Mouse (Mus musculus) forebrain, postnatal 0 days (tissue): Measurements from ENCODE around the gene Sec22a. TPM values are rescaled to one million over a fixed set of nuclear protein-coding genes. Genes with fewer than 3 reads are reported as not detected.

Experiments used
- ATAC-seq: fragments of 200-750 bp; cut with Nextera tagmentation; 2 replicates; pipeline ENCODE4 v1.8.0; 2017; ENCODE audit warnings: mild to moderate bottlenecking, moderate library complexity
- DNase-seq: peaks from one replicate; pipeline ENCODE4 v3.0.0-alpha.2; 2015
- H3K27ac ChIP-seq: fragments of 300-500 bp; sonication (generic); 2 replicates; pipeline ENCODE4 v1.5.1; 2014; ENCODE audit warnings: low read depth, mild to moderate bottlenecking, antibody characterized with exemption, low read length, moderate library complexity, mixed read lengths
- H3K27me3 ChIP-seq: fragments of 300-500 bp; sonication (generic); 2 replicates; pipeline ENCODE4 v1.6.1; 2014; ENCODE audit warnings: mild to moderate bottlenecking, low read length, mixed read lengths; ENCODE audit not compliant: insufficient read depth
- H3K36me3 ChIP-seq: fragments of 300-500 bp; sonication (generic); 2 replicates; pipeline ENCODE4 v1.6.1; 2014; ENCODE audit warnings: mild to moderate bottlenecking, moderate library complexity; ENCODE audit not compliant: insufficient read depth
- H3K4me1 ChIP-seq: fragments of 300-500 bp; sonication (generic); 2 replicates; pipeline ENCODE4 v1.6.1; 2014; ENCODE audit warnings: antibody characterized with exemption; ENCODE audit not compliant: insufficient read depth
- H3K4me2 ChIP-seq: fragments of 300-500 bp; sonication (generic); 2 replicates; pipeline ENCODE4 v1.6.1; 2014; ENCODE audit warnings: low read depth, mild to moderate bottlenecking, moderate library complexity
- H3K4me3 ChIP-seq: fragments of 300-500 bp; sonication (generic); 2 replicates; pipeline ENCODE4 v1.5.1; 2014; ENCODE audit warnings: low read depth, low read length, mixed read lengths
- H3K9ac ChIP-seq: fragments of 300-500 bp; sonication (generic); 2 replicates; pipeline ENCODE4 v1.6.1; 2014; ENCODE audit warnings: mild to moderate bottlenecking
- H3K9me3 ChIP-seq: fragments of 300-500 bp; sonication (generic); 2 replicates; pipeline ENCODE4 v1.6.1; 2016; ENCODE audit warnings: low read length
- CTCF ChIP-seq: sonication (generic); IDR thresholded peaks from 2 replicates; pipeline ENCODE4 v1.5.1; 2016; ENCODE audit warnings: antibody characterized with exemption, control low read depth, low read depth
- WGBS: fragments of 180-500 bp; shearing (Covaris S2); extraction: QIAGEN DNeasy Blood & Tissue Kit; methylation state at CpG from one replicate; pipeline ENCODE4 v1.1.7; 2014; 5-methylcytosine and 5-hydroxymethylcytosine counted together
- polyA plus RNA-seq: library from polyadenylated mRNA; unstranded; fragments of >200 nt; fragmentation: Nextera tagmentation; extraction: Ambion mirVana; gene quantifications from 2 replicates; pipeline ENCODE4 v1.2.1, GENCODE M21; 2015
- total RNA-seq: library from RNA; depleted of rRNA; stranded (reverse); fragments of >200 nt; gene quantifications from 2 replicates; pipeline ENCODE4 v1.2.3, GENCODE M21; 2014; rRNA removed

Sec22a gene
- total and polyA plus RNA-seq, 2 experiments from 2014 or later = 30.0 to 45.6 TPM

DNA sequence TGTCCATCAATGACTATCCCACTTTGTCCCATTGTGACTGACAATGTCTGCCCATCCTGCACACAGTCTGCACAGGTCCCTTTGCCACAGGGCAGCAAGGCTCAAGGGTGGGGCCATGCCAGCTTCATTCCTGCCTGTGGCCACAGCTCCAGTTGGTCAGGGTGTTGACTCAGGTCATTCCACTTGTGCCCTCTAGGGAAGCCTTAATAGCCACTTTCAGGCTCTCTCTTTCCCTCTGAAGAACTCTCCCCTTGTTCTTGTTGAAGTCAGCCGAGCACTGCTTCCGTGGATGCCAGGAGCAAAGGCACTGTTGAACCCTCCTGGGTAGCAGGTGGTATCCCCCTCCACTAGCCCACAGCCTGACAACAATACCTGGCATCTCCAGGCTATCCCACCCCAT is 81.3 kb downstream of the Sec22a start:
- Histone ChIP-seq H3K9ac (no peak overlapping the region), H3K27me3 (no peaks in the 10 kb centered on the region), H3K4me3 (no peak overlapping the region), H3K4me1 (no peaks in the 10 kb centered on the region), H3K27ac (no peak overlapping the region), H3K36me3 (peaks cover 36% of the 10 kb centered on the region), H3K4me2 (no peak overlapping the region), H3K9me3 (no peaks in the 10 kb centered on the region)
- no peak for DNase-seq
- WGBS = 82% methylated on average over 2 of the region's 2 CpGs
- TF ChIP-seq CTCF = no peak
- ATAC-seq = no peak

DNA sequence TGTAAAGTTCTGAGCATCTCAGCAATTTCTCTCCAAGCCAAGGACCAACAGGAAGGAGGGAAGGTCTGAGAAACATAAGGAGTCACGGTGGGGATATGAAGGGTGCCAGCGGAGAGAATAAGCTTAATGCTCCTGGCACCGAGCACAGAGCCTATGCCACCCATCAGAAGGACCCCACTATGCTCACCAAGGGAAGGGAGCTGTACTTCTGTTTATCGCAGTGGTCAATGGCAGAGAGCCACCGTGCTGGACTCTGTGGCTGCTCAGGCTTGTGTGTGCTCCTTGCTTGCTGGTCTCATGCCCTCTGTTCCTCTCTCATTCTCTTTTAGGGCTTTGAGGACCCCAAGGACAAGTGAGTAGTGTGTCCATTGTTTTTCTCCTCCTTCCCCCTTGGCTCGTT is 85.6 kb downstream of the Sec22a start:
- Histone ChIP-seq H3K4me3 (no peak overlapping the region), H3K9ac (no peak overlapping the region), H3K36me3 (peaks cover 36% of the 10 kb centered on the region), H3K4me2 (no peak overlapping the region), H3K27ac (no peak overlapping the region), H3K4me1 (no peaks in the 10 kb centered on the region), H3K27me3 (no peaks in the 10 kb centered on the region), H3K9me3 (no peaks in the 10 kb centered on the region)
- DNase-seq (no peak), ATAC-seq (no peak)
- TF ChIP-seq CTCF = no peak
- 79% methylated on average over 6 of the region's 6 CpGs for WGBS

DNA sequence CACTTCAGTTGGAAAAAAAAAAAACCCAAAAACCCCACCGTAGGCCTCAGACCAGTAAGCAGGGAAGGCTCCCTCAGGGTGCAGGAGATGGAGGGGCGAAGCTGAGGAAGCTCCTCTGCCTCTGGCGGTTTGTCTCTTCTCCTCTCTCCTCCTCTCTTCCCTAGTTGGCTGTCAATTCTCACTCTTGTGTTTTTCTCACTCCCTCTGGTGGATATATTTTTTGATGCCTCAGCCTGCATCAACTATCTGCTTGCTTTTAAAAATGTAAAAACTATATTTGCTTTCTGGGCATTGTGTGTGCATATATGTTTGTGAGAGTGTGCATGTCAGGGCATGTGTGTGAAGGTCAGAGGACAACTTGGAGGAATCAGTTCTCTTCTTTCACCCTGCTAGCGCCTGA is 91.3 kb downstream of the Sec22a start:
- no peak overlapping the region for H3K27ac ChIP-seq
- 0 out of 2 replicates have a peak, but pooled peaks cover 3% of the 10 kb centered on the region for H3K4me1 ChIP-seq
- H3K9ac ChIP-seq = no peak overlapping the region
- no peak overlapping the region for H3K4me3 ChIP-seq
- WGBS = 42% methylated on average over 4 of the region's 4 CpGs
- no peak overlapping the region for H3K4me2 ChIP-seq
- ATAC-seq = peak; percentile 38; the same call in 1 of the 2 replicates
- peaks cover 18% of the 10 kb centered on the region; the same call in 1 of the 2 replicates for H3K36me3 ChIP-seq
- peak; percentile 68 for TF ChIP-seq CTCF
- H3K9me3 ChIP-seq = no peaks in the 10 kb centered on the region
- peak; percentile 60 for DNase-seq
- H3K27me3 ChIP-seq = no peaks in the 10 kb centered on the region

DNA sequence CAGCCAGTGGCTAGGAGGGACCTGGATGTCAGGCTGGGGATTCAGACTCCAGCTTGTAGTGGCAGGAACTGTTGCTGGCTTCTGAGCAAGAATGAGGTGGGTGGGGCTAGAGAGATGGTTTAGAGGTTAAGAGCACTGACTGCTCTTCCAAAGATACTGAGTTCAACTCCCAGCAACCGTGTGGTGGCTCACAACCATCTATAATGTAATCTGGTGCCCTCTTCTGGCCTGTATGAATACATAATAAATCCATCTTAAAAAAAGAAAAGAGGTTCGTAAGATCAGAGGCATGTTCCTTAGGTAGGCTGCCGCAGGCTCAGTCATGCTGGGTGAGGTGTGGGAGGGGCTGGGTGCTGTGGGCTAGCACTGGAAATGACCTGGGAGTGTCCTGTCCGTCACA is 92.1 kb downstream of the Sec22a start:
- Histone ChIP-seq H3K4me2 (no peak overlapping the region), H3K27ac (no peak overlapping the region), H3K9ac (no peak overlapping the region), H3K9me3 (no peaks in the 10 kb centered on the region), H3K4me3 (no peak overlapping the region), H3K36me3 (peaks cover 18% of the 10 kb centered on the region; the same call in 1 of the 2 replicates), H3K4me1 (0 out of 2 replicates have a peak, but pooled peaks cover 3% of the 10 kb centered on the region), H3K27me3 (no peaks in the 10 kb centered on the region)
- ATAC-seq (0 out of 2 replicates have a peak, but pooled peaks have one; percentile 8), DNase-seq (peak; percentile 49)
- TF ChIP-seq CTCF = peak; percentile 57
- WGBS = 52% methylated on average over 4 of the region's 4 CpGs

DNA sequence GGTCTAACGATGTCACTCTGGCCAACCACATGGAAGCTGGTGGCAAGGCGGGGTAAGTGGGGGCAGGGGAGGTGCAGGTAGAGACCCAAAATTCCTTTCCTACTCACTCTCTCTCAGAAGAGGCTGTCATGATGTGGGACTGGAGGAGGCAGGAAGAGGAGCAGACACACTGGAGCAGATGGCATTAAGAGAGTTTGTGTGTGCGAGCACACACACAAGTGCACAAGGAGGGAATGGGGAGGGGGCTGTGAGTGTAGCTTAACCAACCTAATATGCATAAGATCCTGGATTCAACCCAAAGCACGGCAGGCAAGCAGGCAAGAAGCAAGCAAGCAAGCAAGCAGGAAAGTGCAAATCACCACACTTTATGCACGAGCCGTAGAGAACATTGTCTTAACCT is 92.8 kb downstream of the Sec22a start:
- Histone ChIP-seq H3K27me3 (no peaks in the 10 kb centered on the region), H3K4me1 (0 out of 2 replicates have a peak, but pooled peaks cover 3% of the 10 kb centered on the region), H3K9ac (no peak overlapping the region), H3K4me2 (no peak overlapping the region), H3K27ac (no peak overlapping the region), H3K36me3 (peaks cover 18% of the 10 kb centered on the region; the same call in 1 of the 2 replicates), H3K9me3 (no peaks in the 10 kb centered on the region), H3K4me3 (no peak overlapping the region)
- 55% methylated on average over 6 of the region's 6 CpGs for WGBS
- DNase-seq (peak; percentile 50), ATAC-seq (peak; percentile 62)
- TF ChIP-seq CTCF = no peak

DNA sequence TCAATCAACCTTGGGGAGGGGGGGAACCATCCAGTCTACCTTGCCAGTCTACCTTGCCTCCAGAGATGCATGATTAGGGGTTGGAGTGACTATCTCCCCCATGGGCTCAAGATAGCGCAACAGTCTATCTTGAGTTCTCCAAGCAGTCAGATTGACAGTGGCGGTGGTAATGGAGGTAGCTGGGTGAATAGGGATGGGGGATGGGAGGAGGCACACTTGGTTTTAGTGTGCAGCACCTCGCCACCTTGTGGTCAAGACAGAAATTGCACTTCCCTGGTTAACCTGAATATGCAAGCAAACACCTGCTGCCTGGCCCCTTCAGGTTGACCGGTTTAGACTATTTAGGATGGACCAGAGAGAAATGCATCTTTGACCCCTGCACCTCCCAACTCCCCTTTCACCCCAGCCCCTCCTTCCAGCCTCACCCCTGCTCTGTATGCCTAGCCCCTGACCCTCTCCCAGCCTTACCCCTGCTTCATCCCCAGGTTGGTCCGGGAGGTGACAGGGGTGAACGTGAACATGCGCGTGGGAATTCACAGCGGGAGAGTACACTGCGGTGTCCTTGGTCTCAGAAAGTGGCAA is 93.3 kb downstream of the Sec22a start:
- Histone ChIP-seq H3K4me2 (no peak overlapping the region), H3K9me3 (no peaks in the 10 kb centered on the region), H3K27ac (no peak overlapping the region), H3K4me3 (no peak overlapping the region), H3K4me1 (0 out of 2 replicates have a peak, but pooled peaks cover 3% of the 10 kb centered on the region), H3K27me3 (no peaks in the 10 kb centered on the region), H3K9ac (no peak overlapping the region), H3K36me3 (peaks cover 14% of the 10 kb centered on the region; the same call in 1 of the 2 replicates)
- WGBS = 42% methylated on average over 10 of the region's 10 CpGs
- ATAC-seq (peak; percentile 75), DNase-seq (peak; percentile 94)
- TF ChIP-seq CTCF = peak; percentile 97

Other genes with a start within 250 kb of the Sec22a start
- gene Adcy5, start 209.0 kb downstream of the Sec22a start, total RNA-seq = 52.7 and 57.8 TPM in 2 replicates
- gene Adcy5, start 209.0 kb downstream of the Sec22a start, polyA plus RNA-seq = 5.8 and 7.0 TPM in 2 replicates
- 1.6 and 2.5 TPM in 2 replicates for gene Pdia5, start 127.0 kb upstream of the Sec22a start, total RNA-seq
- gene Pdia5, start 127.0 kb upstream of the Sec22a start, polyA plus RNA-seq = 8.7 and 8.8 TPM in 2 replicates
- gene Sema5b, start 177.2 kb upstream of the Sec22a start, total RNA-seq = 18.4 and 30.1 TPM in 2 replicates
- gene Sema5b, start 177.2 kb upstream of the Sec22a start, polyA plus RNA-seq = 6.3 and 12.8 TPM in 2 replicates